Mouse (Mus musculus) testis, adult 2 months (tissue): ENCODE data around the gene Cdc42ep4.

Source experiments
- CTCF ChIP-seq: fragments of 200-500 bp; IDR thresholded peaks from 2 replicates; pipeline ENCODE4 v1.5.1; 2012; ENCODE audit warnings: low read depth, mild to moderate bottlenecking, inconsistent platforms, low read length, moderate library complexity; ENCODE audit not compliant: control insufficient read depth, insufficient read depth, insufficient replicate concordance
- POLR2A ChIP-seq: fragments of 200-500 bp; IDR thresholded peaks from 2 replicates; pipeline ENCODE4 v1.6.1; 2012; ENCODE audit warnings: low read depth, mild to moderate bottlenecking, inconsistent platforms, low read length, moderate library complexity; ENCODE audit not compliant: control insufficient read depth

DNA sequence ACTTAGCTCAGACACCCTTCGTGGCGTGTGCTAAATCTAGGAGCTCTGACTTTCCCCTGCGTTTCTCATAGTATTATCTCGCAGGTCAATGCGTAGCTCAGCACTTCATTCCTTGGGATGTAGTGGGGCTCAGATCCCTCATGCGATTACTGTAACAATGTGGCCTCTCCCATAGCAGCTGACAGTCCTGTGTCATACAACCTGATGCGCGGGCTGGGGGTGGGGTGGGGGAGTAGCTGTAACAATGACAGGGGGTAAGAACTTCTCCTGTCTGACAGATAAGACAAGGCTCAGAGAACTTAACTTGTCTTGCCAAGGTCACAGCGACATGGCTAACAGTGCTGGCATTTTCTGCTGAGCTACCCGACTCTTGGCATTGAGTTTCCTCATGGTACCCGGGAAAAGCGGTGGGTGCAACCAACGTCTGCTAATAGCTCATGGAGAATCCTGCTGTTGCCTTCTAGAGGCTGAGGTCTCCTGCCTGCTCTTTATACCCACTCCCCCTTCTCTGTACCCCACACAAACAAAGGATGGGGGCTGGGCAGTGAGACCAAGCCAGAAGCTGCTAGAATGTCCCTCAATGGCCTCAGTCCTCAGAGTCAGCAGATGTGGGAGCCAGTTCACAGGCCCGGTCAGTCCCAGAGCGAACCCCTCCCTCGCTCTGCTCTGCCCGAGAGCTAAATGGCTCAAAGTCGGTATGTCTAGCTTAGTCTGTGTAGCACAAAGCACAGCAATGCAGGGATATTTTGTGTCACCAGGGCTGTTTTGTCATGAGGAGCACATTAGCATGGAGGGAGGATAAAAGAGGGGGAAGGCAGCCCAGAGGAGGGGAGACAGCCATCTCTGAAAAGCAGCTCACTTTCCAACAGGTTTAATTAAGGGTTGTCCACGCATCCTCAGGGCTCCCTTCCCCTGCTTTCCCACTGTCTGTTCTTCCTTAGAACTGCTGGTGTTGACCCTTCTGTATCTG is 45.6 kb upstream of the Cdc42ep4 start:
- TF ChIP-seq CTCF (no peak), POLR2A (no peak)
